Mouse (Mus musculus) kidney, embryonic 16.5 days (tissue): ENCODE data around the gene Krtap11-1. TPM values are rescaled to one million over a fixed set of nuclear protein-coding genes. Genes with fewer than 3 reads are reported as not detected.

Source experiments
- ATAC-seq: fragments of 200-750 bp; cut with Nextera tagmentation; 2 replicates; pipeline ENCODE4 v1.8.0; 2017; ENCODE audit warnings: moderate TSS enrichment; ENCODE audit not compliant: low FRiP score, low TSS enrichment
- H3K27ac ChIP-seq: fragments of 300-500 bp; sonication (generic); 2 replicates; pipeline ENCODE4 v1.5.1; 2014; ENCODE audit warnings: low read length
- H3K27me3 ChIP-seq: fragments of 300-500 bp; sonication (generic); 2 replicates; pipeline ENCODE4 v1.6.1; 2014; ENCODE audit warnings: low read length, control low read depth, mixed read lengths; ENCODE audit not compliant: insufficient read depth
- H3K36me3 ChIP-seq: fragments of 300-500 bp; sonication (generic); 2 replicates; pipeline ENCODE4 v1.6.1; 2014; ENCODE audit warnings: low read length, control low read depth, mixed read lengths; ENCODE audit not compliant: insufficient read depth
- H3K4me1 ChIP-seq: fragments of 300-500 bp; sonication (generic); 2 replicates; pipeline ENCODE4 v1.6.1; 2014; ENCODE audit warnings: low read length, control low read depth, mixed read lengths; ENCODE audit not compliant: insufficient read depth
- H3K4me2 ChIP-seq: fragments of 300-500 bp; sonication (generic); replicated peaks from 2 replicates; pipeline ENCODE4 v1.6.1; 2014; ENCODE audit warnings: low read depth, low read length
- H3K4me3 ChIP-seq: fragments of 300-500 bp; sonication (generic); 2 replicates; pipeline ENCODE4 v1.5.1; 2014; ENCODE audit warnings: mild to moderate bottlenecking, low read length
- H3K9ac ChIP-seq: fragments of 300-500 bp; sonication (generic); replicated peaks from 2 replicates; pipeline ENCODE4 v1.6.1; 2014; ENCODE audit warnings: low read length
- H3K9me3 ChIP-seq: fragments of 300-500 bp; sonication (generic); 2 replicates; pipeline ENCODE4 v1.6.1; 2016; ENCODE audit warnings: low read length, control low read depth
- WGBS: fragments of 180-500 bp; shearing (Covaris S2); extraction: QIAGEN DNeasy Blood & Tissue Kit; methylation state at CpG from one replicate; pipeline ENCODE4 v1.1.7; 2014; 5-methylcytosine and 5-hydroxymethylcytosine counted together
- polyA plus RNA-seq: library from polyadenylated mRNA; unstranded; fragments of >200 nt; fragmentation: Nextera tagmentation; extraction: Ambion mirVana; gene quantifications from 2 replicates; pipeline ENCODE4 v1.2.1, GENCODE M21; 2015

Krtap11-1 gene
- not detected in 2 replicates for polyA plus RNA-seq

DNA sequence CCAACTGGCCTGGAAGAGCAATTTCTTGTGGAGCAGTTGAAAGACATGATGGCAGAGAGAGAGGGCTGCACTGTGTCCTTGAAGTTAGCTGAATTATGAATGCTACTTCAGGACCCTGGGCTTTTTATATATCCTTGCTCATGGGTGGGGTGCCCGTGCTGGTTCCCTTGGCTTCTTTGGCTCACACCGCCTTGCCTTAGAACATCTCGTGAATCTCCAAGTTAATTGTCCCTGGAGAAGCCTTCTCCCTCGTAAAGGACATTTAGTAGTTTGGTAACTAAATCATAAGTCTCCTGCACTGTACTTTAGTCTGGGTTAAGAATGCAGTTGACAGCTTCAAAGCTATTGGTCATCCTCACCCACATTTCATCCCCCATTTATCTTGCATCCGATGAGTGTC, at the start of gene Krtap11-1:
TSS of gene Krtap11-1 (minus strand) at position 101 of the 400 bp plus-strand sequence.
- Histone ChIP-seq H3K4me3 (no peak within 1 kb of the TSS), H3K4me2 (no peak within 1 kb of the TSS), H3K4me1 (no peaks in the 10 kb centered on the region), H3K27ac (no peak within 1 kb of the TSS), H3K9ac (no peak within 1 kb of the TSS), H3K27me3 (no peaks in the 10 kb centered on the region), H3K9me3 (no peaks in the 10 kb centered on the region), H3K36me3 (no peaks in the 10 kb centered on the region)
- 65% methylated on average over 5 of the region's 5 CpGs for WGBS
- no peak for ATAC-seq

DNA sequence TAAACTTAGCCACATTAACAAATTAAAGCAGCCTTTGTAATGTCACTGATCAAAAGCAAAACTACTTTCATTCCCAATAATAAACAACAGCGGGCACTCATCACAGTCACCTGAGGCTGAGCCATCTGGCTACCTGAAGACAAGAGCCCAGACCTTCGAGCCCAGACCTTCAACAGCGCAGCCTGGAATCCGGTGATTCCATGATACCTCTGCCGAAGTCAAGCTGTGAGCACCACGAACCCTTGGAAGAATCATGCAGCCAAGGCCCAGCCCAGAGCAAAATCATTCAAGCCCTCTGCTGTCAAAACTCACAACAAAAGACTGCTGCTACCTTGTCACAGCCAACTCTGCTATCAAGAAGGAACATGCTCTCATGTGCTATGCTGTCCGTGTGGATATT, 47.2 kb upstream of the Krtap11-1 start:
- no peak overlapping the region for H3K4me3 ChIP-seq
- H3K4me1 ChIP-seq, result no peaks in the 10 kb centered on the region
- no peak overlapping the region for H3K4me2 ChIP-seq
- H3K27me3 ChIP-seq, result no peaks in the 10 kb centered on the region
- ATAC-seq, result no peak
- H3K9ac ChIP-seq, result no peak overlapping the region
- H3K36me3 ChIP-seq, result no peaks in the 10 kb centered on the region
- no peaks in the 10 kb centered on the region for H3K9me3 ChIP-seq
- 88% methylated on average over 7 of the region's 7 CpGs for WGBS
- no peak overlapping the region for H3K27ac ChIP-seq

DNA sequence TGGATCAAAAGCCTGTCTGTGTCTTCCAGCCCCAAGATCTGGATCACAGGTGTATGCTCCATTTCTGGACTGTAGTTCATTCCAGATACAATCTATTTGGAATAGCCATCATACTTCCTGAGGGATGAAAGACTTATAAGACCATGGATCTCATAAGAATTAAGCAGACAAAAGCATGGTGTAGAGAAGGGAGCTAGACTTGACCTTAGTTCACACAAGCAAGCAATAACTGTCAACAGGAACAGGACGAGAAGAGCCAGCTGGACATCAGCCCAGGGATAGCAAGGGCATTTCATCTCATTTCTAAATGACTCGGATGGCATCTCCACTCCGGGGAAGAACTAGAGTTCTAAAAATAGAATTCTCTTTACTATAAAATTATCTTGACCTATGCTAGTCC, 46.3 kb upstream of the Krtap11-1 start:
- Histone ChIP-seq H3K9ac (no peak overlapping the region), H3K4me1 (no peaks in the 10 kb centered on the region), H3K27ac (no peak overlapping the region), H3K27me3 (no peaks in the 10 kb centered on the region), H3K36me3 (no peaks in the 10 kb centered on the region), H3K9me3 (no peaks in the 10 kb centered on the region), H3K4me2 (no peak overlapping the region), H3K4me3 (no peak overlapping the region)
- ATAC-seq, result no peak
- 19% methylated on average over 3 of the region's 3 CpGs for WGBS

DNA sequence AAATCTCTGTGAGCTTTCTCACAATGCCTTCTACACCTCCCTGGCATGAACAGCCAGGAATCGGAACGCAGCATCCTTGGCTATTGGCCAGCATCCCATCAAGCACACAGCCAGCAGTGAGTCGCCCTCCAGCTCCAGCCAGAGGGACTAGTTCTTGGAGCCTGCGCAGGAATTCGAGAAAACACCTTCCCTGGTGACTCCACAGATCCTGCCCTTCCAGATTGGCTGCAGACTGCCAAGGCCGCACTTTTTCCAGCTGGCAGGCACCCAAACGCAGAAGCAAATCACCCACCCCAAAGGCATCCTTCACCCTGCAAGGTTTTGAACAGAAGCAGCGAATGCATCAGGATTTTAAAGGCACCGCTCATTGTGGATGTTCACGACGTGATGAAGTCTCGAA, 42.7 kb upstream of the Krtap11-1 start:
- Histone ChIP-seq H3K4me3 (no peak overlapping the region), H3K36me3 (no peaks in the 10 kb centered on the region), H3K4me2 (no peak overlapping the region), H3K9ac (no peak overlapping the region), H3K27ac (no peak overlapping the region), H3K9me3 (no peaks in the 10 kb centered on the region), H3K4me1 (no peaks in the 10 kb centered on the region), H3K27me3 (no peaks in the 10 kb centered on the region)
- no peak for ATAC-seq
- WGBS, result 85% methylated on average over 12 of the region's 12 CpGs

DNA sequence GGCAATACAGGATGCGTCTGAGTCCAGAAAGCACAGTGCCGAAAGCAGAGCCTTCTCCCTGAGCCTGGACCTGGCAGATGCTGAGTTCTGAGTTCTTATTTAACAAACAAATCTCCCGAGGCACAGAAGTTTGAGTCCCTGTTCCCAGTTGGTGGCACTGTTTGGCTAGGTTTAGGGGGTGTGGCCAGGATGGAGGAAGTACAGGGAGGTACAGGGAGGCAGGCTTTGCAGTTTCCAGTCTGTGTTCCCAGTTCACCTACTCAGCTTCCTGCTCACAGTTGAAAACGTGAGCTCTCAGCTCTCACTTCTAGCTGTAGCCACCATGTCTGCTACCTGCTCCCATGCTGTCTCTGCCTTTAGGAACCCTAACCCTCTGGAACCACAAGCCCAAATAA, 37.8 kb upstream of the Krtap11-1 start:
- 80% methylated on average over 4 of the region's 4 CpGs for WGBS
- ATAC-seq, result no peak
- Histone ChIP-seq H3K4me3 (no peak overlapping the region), H3K4me2 (no peak overlapping the region), H3K27ac (no peak overlapping the region), H3K36me3 (no peaks in the 10 kb centered on the region), H3K27me3 (no peaks in the 10 kb centered on the region), H3K9me3 (no peaks in the 10 kb centered on the region), H3K9ac (no peak overlapping the region), H3K4me1 (no peaks in the 10 kb centered on the region)

DNA sequence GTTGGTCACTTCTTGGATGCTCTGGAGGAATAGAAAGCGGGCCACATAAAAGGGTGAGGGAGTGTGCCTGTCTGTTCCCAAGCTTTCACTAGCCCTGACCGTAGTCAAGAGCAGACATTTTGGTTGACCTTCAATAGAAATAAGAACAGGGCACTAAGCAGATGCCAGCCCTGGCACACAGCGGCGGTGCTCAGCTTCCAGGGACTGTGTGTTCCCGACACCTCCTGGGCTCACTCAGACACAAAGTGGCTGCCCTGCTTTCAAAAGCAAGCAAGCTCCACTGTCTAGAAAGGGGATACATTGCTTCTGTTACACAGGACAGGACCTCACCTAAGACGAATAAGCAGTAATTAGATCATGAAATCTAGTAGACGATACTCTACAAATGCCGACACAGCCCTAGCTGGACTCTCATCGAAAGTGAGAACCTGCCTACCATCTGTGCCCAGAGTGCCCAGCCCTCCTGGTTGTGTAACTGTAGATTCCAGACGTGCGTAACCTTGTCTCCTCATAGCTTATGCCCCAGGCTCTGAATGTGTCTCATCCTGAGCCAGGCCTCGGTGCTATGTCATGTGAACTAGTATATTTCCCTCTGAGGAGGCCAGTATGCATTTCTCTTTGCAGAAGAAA, 37.3 kb upstream of the Krtap11-1 start:
- H3K27ac ChIP-seq, result no peak overlapping the region
- no peaks in the 10 kb centered on the region for H3K36me3 ChIP-seq
- 88% methylated on average over 12 of the region's 12 CpGs for WGBS
- H3K4me3 ChIP-seq, result no peak overlapping the region
- no peaks in the 10 kb centered on the region for H3K9me3 ChIP-seq
- no peak overlapping the region for H3K4me2 ChIP-seq
- no peaks in the 10 kb centered on the region for H3K27me3 ChIP-seq
- no peak for ATAC-seq
- no peaks in the 10 kb centered on the region for H3K4me1 ChIP-seq
- no peak overlapping the region for H3K9ac ChIP-seq

DNA sequence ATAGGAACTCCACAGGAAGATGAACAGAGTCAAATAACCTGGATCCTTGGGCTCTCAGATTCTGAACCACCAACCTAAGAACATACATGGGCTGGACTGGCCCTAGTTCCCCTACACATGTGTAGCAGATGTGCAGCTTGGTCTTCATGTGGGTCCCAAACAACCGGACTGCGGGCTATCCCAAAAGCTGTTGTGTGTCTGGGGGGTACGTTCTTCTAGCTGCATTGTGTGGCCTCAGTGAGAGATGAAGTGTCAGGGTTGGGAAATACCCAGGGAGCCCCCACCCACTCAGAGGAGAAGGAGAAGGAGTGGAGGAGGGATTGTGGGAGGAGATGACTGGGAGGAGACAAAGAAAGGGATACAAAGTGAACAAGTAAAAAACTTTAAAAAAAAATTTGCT, 36.0 kb upstream of the Krtap11-1 start:
- Histone ChIP-seq H3K36me3 (no peaks in the 10 kb centered on the region), H3K27ac (no peak overlapping the region), H3K4me2 (no peak overlapping the region), H3K4me3 (no peak overlapping the region), H3K9ac (no peak overlapping the region), H3K4me1 (no peaks in the 10 kb centered on the region), H3K9me3 (no peaks in the 10 kb centered on the region), H3K27me3 (no peaks in the 10 kb centered on the region)
- ATAC-seq, result no peak
- 91% methylated on average over 3 of the region's 3 CpGs for WGBS

DNA sequence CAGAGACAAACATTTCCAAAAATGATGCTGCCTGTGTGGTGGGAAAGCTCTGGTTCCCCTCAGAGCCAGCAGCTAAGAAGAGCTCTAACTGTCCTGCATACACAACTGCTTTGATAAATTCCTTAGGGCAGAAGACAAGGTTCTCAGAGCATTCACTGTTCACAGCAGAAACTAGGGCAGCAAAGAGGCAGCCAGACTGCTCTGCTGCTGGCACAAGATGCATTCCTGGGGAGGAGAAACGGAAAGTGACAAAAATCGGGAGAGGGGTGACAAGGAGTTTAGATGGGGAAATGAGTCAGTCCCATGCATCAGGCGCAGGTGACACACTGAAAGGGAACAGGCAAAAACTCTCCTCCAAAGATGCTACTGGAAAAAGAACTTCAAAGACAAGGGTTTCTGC, 16.2 kb upstream of the Krtap11-1 start:
- H3K9ac ChIP-seq, result no peak overlapping the region
- WGBS, result 66% methylated on average over 3 of the region's 3 CpGs
- no peak for ATAC-seq

DNA sequence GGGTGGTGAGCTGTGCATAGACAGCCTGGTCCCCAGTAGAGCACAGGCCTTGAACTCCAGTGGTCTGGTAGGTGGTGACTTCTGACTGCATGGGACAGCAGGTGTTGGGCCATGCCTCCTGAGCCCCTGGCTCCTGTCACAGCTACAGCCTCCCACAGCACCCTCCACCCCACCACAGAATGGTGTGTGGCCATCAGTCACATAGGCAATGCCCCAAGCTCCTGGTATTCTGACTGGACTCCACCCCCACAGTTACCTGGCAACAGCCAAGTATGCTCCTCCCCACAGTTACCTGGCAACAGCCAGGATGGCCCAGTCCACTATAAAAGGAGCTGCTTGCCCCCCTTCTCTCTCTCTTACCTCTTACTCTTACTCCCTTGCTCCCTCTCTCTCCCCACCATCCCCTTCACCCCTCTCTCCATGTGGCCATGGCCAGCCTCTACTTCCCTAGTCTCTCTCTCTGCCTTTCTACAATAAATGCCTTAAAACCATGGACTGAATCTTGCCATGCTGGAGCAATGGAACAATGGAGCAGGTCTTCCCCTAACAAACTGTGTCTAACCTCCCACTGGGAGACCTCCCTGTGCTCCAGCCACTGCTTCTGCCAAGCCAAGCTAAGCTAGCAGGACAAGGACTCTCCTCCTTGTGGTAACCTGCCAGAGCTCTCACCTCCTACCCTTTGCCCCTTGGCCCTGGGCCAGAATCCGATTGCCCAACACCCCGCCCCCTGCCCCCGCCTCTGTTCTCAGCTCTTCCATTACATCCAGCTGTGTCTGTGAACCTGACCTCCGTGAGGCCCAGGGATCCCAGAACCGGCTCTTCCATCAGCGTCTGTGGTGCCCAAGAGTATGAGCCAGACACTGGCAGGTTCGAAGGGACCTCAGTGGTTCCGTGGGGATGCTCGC, 14.9 kb upstream of the Krtap11-1 start:
- Histone ChIP-seq H3K27ac (no peak overlapping the region), H3K4me1 (no peaks in the 10 kb centered on the region), H3K9me3 (no peaks in the 10 kb centered on the region), H3K36me3 (no peaks in the 10 kb centered on the region), H3K9ac (no peak overlapping the region), H3K4me2 (no peak overlapping the region), H3K27me3 (no peaks in the 10 kb centered on the region), H3K4me3 (no peak overlapping the region)
- 0 out of 2 replicates have a peak, but pooled peaks have one; percentile 35 for ATAC-seq
- 67% methylated on average over 9 of the region's 9 CpGs for whole genome bisulfite sequencing

More for the DNA sequence above, 16.2 kb upstream of the Krtap11-1 start:
- Histone ChIP-seq H3K4me1 (no peaks in the 10 kb centered on the region), H3K4me3 (no peak overlapping the region), H3K36me3 (no peaks in the 10 kb centered on the region), H3K27me3 (no peaks in the 10 kb centered on the region), H3K9me3 (0 out of 2 replicates have a peak, but pooled peaks cover 5% of the 10 kb centered on the region), H3K4me2 (no peak overlapping the region), H3K27ac (no peak overlapping the region)

DNA sequence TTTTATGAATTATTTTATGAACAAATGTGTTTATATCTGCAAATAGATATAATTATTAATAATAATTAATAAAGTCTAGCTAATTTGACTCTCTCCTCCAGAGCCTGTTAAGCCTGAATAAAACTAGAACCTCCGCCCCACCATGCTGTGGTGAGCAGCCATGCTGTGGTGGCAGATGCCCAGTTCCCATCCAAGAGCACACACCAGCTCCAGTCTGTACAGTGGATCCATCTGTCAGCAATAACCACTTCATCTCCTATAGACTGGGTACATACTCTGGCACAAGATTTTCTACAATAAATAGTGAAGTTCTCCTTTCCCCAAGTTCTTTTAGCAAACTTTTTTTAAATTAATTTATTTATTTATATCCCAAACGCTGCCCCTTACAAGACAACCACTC, 10.7 kb upstream of the Krtap11-1 start:
- no peaks in the 10 kb centered on the region for H3K27me3 ChIP-seq
- WGBS, result 91% methylated on average over 2 of the region's 2 CpGs

More for the DNA sequence above, 10.7 kb upstream of the Krtap11-1 start:
- H3K4me1 ChIP-seq, result no peaks in the 10 kb centered on the region
- no peak overlapping the region for H3K4me2 ChIP-seq
- ATAC-seq, result no peak
- H3K27ac ChIP-seq, result no peak overlapping the region
- H3K9me3 ChIP-seq, result no peaks in the 10 kb centered on the region
- H3K4me3 ChIP-seq, result no peak overlapping the region
- H3K36me3 ChIP-seq, result no peaks in the 10 kb centered on the region
- no peak overlapping the region for H3K9ac ChIP-seq
